Mouse (Mus musculus): ENCODE data around the gene Tep1.
"Not testable (repeated sequence)": the region's sequence is repeated elsewhere in the genome, so short reads cannot be mapped to it uniquely, and the experiment has no call there.

Tep1 gene

GRCm38 (mm10) chr14:50868211-50868610, 2.1 kb downstream of the Tep1 start:
- no peak for DNase-seq (ENCODE audit: low read depth, low spot score)

- no peak for DNase-seq (ENCODE audit: low read depth, low spot score)
Observed at GRCm38 (mm10) chr14:50866966-50867365, 3.4 kb downstream of the Tep1 start.

GRCm38 (mm10) chr14:50865005-50865404, 5.4 kb downstream of the Tep1 start:
- DNase-seq (ENCODE audit: low read depth, low spot score), result not testable (repeated sequence)

- DNase-seq (ENCODE audit: low read depth, low spot score), result no peak
Observed at GRCm38 (mm10) chr14:50862641-50863040, 7.7 kb downstream of the Tep1 start.

- no peak for DNase-seq (ENCODE audit: low read depth, low spot score)
Observed at GRCm38 (mm10) chr14:50855788-50856187, 14.6 kb downstream of the Tep1 start.

- no peak for DNase-seq (ENCODE audit: low read depth, low spot score)
Observed at GRCm38 (mm10) chr14:50837236-50837635, 33.1 kb downstream of the Tep1 start.

- DNase-seq (ENCODE audit: low read depth, low spot score), result no peak
Observed at GRCm38 (mm10) chr14:50834435-50834834, 35.9 kb downstream of the Tep1 start.

GRCm38 (mm10) chr14:50833964-50834363, 36.4 kb downstream of the Tep1 start:
- DNase-seq (ENCODE audit: low read depth, low spot score), result no peak

GRCm38 (mm10) chr14:50829878-50830277, 40.5 kb downstream of the Tep1 start:
- no peak for DNase-seq (ENCODE audit: low read depth, low spot score)

- no peak for DNase-seq (ENCODE audit: low read depth, low spot score)
Observed at GRCm38 (mm10) chr14:50826579-50826978, 43.8 kb downstream of the Tep1 start.

GRCm38 (mm10) chr14:50824219-50824618, 46.1 kb downstream of the Tep1 start:
- DNase-seq (ENCODE audit: low read depth, low spot score), result no peak

- no peak for DNase-seq (ENCODE audit: low read depth, low spot score)
Observed at GRCm38 (mm10) chr14:50823240-50823639, 47.1 kb downstream of the Tep1 start.

GRCm38 (mm10) chr14:50813060-50813459, 57.3 kb downstream of the Tep1 start:
- no peak for DNase-seq (ENCODE audit: low read depth, low spot score)

- peak; percentile 92 for DNase-seq (ENCODE audit: low read depth, low spot score)
Observed at GRCm38 (mm10) chr14:50807487-50808072, 62.8 kb downstream of the Tep1 start, which contains the start of the genes Ccnb1ip1 and Parp2. TSS of gene Ccnb1ip1 (minus strand) at chr14:50807732. TSS of gene Parp2 (plus strand) at chr14:50807841.

- DNase-seq (ENCODE audit: low read depth, low spot score), result not testable (repeated sequence)
Observed at GRCm38 (mm10) chr14:50806469-50806868, 63.9 kb downstream of the Tep1 start.

- DNase-seq (ENCODE audit: low read depth, low spot score), result no peak
Observed at GRCm38 (mm10) chr14:50804683-50805082, 65.7 kb downstream of the Tep1 start.

- DNase-seq (ENCODE audit: low read depth, low spot score), result no peak
Observed at GRCm38 (mm10) chr14:50802843-50803562, 67.4 kb downstream of the Tep1 start.

- no peak for DNase-seq (ENCODE audit: low read depth, low spot score)
Observed at GRCm38 (mm10) chr14:50802441-50802840, 67.9 kb downstream of the Tep1 start.

- DNase-seq (ENCODE audit: low read depth, low spot score), result peak; percentile 40
Observed at GRCm38 (mm10) chr14:50799502-50800259, 70.7 kb downstream of the Tep1 start.

- DNase-seq (ENCODE audit: low read depth, low spot score), result no peak
Observed at GRCm38 (mm10) chr14:50798512-50798911, 71.8 kb downstream of the Tep1 start.

GRCm38 (mm10) chr14:50796464-50796863, 73.9 kb downstream of the Tep1 start:
- DNase-seq (ENCODE audit: low read depth, low spot score), result no peak

- no peak for DNase-seq (ENCODE audit: low read depth, low spot score)
Observed at GRCm38 (mm10) chr14:50795965-50796364, 74.4 kb downstream of the Tep1 start.

Data from embryo, embryonic 11.5 days (tissue).